Mouse (Mus musculus) layer of hippocampus, adult 2 months (tissue): ENCODE measurements around the gene Arhgef15. TPM values are rescaled to one million over a fixed set of nuclear protein-coding genes. Genes with fewer than 3 reads are reported as not detected.

Experiments used
- DNase-seq, 2 experiments: peaks; one replicate each; pipeline ENCODE4 v3.0.0; 2022; ENCODE audit warnings: low spot score in 2 of 2
- H3K27ac ChIP-seq: fragments of 200-600 bp; 2 replicates; pipeline ENCODE4 v1.8.1; 2022
- H3K4me3 ChIP-seq: fragments of 200-600 bp; 2 replicates; pipeline ENCODE4 v1.8.1; 2022; ENCODE audit warnings: mild to moderate bottlenecking
- CTCF ChIP-seq: fragments of 200-600 bp; conservative IDR thresholded peaks from 2 replicates; pipeline ENCODE4 v1.8.1; 2022; ENCODE audit warnings: antibody characterized with exemption, mild to moderate bottlenecking, moderate library complexity
- microRNA-seq, 2 experiments: library from miRNA; unstranded; fragments of <30 nt; microRNA quantifications; one replicate each; pipeline ENCODE4 v1.2.0; 2021
- total RNA-seq, 2 experiments: library from RNA; stranded (reverse); gene quantifications; 2 replicates each; pipeline ENCODE4 v1.2.3; 2021

Arhgef15 gene
- total RNA-seq, 2 experiments from 2014 or later: 9.5 to 9.7 TPM

- no peak for DNase-seq
- Histone ChIP-seq H3K4me3 (no peak overlapping the region), H3K27ac (no peak overlapping the region)
- TF ChIP-seq CTCF: no peak
Observed at GRCm38 (mm10) chr11:68893911-68894464, 63.3 kb downstream of the Arhgef15 start.

Small RNA genes within 50 kb of the gene (microRNA-seq; reads per million reads assigned to microRNA genes)
- gene Mir3062: 0.32 to 0.92 reads per million in 2 experiments

Other genes starting within 250 kb of the Arhgef15 start
- gene Ndel1, start 85.6 kb downstream of the Arhgef15 start, total RNA-seq: 10 to 100 TPM; 81.1 to 96.3 TPM
- gene Rnf222, start 68.9 kb downstream of the Arhgef15 start, total RNA-seq: not detected
- gene Rpl26, start 55.9 kb downstream of the Arhgef15 start, total RNA-seq: 100 to 1,000 TPM; 766 to 781 TPM
- not detected for gene Odf4, start 30.4 kb downstream of the Arhgef15 start, total RNA-seq
- 1 to 10 TPM; 5.8 to 6.2 TPM for gene Slc25a35, start 10.7 kb upstream of the Arhgef15 start, total RNA-seq
- 10 to 100 TPM; 16.8 to 20.7 TPM for gene Rangrf, start 17.7 kb upstream of the Arhgef15 start, total RNA-seq
- gene Pfas, start 51.0 kb upstream of the Arhgef15 start, total RNA-seq: 10 to 100 TPM; 27.5 to 27.8 TPM
- 10 to 100 TPM; 40.3 to 43.1 TPM for gene Ctc1, start 58.4 kb upstream of the Arhgef15 start, total RNA-seq
- under 1 TPM; 0.54 to 0.79 TPM for gene Aurkb, start 88.2 kb upstream of the Arhgef15 start, total RNA-seq
- gene Borcs6, start 102.2 kb upstream of the Arhgef15 start, total RNA-seq: 10 to 100 TPM; 26.6 to 30.8 TPM
- gene Tmem107, start 113.3 kb upstream of the Arhgef15 start, total RNA-seq: 10 to 100 TPM; 20.3 to 21.6 TPM
- gene Vamp2, start 131.0 kb upstream of the Arhgef15 start, total RNA-seq: 1,000 to 10,000 TPM in 1 of 2 experiments, 100 to 1,000 TPM in 1; 988 to 1,016 TPM
- 10 to 100 TPM; 83.4 to 95.2 TPM for gene Per1, start 137.7 kb upstream of the Arhgef15 start, total RNA-seq
- 1 to 10 TPM in 1 of 2 experiments, under 1 TPM in 1; 0.79 to 1.0 TPM for gene Hes7, start 162.9 kb upstream of the Arhgef15 start, total RNA-seq
- gene 9130213A22Rik, start 165.1 kb upstream of the Arhgef15 start, total RNA-seq: 1 to 10 TPM; 1.4 to 1.5 TPM
- gene Aloxe3, start 168.4 kb upstream of the Arhgef15 start, total RNA-seq: 10 to 100 TPM in 1 of 2 experiments, 1 to 10 TPM in 1; 7.8 to 11.1 TPM
- 10 to 100 TPM in 1 of 2 experiments, 1 to 10 TPM in 1; 8.7 to 12.2 TPM for gene Alox12b, start 199.5 kb upstream of the Arhgef15 start, total RNA-seq
- gene Alox8, start 240.4 kb upstream of the Arhgef15 start, total RNA-seq: 1 to 10 TPM; 7.5 to 8.2 TPM